Mouse (Mus musculus) MEL-GATA-1-ER (cell line): ENCODE data around the gene Ms4a4d.
"Not testable (repeated sequence)": the region's sequence is repeated elsewhere in the genome, so short reads cannot be mapped to it uniquely, and the experiment has no call there.

Experiments used
- DNase-seq: peaks from one replicate; pipeline ENCODE4 v3.0.0-alpha.2; 2012; ENCODE audit warnings: low read depth; ENCODE audit errors: extremely low read depth

Gene Ms4a4d

DNA sequence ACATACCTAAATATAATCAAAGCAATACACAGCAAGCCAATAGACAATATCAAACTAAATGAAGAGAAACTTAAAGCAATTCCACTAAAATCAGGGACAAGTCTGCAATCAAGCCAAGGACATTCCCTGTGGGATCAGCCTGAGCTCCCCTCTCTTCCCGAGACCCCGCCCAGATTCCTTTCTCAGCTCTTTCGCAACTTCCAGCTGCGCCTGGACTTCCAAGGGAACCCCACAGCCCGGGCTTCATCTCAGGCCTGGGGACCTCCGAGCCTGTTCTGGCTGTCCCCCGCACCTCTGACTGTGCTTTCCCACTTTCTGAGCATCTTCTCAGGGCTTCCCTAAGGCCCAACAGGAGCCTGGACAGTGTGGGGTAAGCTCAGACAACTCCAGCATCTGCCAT lies at the start of gene Ms4a4d:
TSS of gene Ms4a4d (plus strand) at position 209 of the 400 bp plus-strand sequence.
- no peak for DNase-seq

DNA sequence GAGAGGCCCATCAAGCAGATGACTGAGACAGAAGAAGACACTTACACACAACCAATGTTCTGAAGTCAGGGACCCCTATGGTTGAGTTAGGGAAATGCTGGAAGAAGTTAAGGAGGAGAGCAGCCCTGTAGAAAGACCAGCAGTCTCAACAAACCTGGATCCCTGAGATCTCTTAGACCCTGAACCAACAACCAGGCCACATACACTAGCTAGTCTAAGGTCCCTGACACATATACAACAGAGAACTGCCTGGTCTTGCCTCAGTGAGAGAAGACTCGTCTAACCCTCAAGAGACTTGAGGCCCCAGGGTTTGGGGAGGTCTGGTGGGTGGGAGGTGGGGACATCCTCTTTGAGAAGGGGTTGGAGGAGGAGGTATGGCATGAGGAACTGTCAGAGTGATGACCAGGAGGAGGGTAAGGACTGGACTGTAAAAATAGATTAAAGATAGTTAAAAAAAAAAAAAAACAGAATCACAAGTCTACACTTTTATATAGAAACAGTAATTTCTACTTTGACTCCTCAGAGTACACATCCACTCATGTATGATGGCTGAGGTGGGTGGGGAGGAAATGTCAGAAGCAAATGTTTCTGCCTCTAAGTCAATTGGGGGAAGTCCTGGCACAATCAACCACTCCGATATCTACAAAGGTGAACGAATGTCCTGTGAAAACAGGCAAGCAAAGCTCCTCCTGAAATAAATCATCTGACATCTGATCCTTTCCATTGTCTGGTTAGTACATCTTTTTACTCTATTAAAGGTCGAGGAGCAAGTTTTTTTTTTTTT lies 45.0 kb upstream of the Ms4a4d start:
- no peak for DNase-seq

DNA sequence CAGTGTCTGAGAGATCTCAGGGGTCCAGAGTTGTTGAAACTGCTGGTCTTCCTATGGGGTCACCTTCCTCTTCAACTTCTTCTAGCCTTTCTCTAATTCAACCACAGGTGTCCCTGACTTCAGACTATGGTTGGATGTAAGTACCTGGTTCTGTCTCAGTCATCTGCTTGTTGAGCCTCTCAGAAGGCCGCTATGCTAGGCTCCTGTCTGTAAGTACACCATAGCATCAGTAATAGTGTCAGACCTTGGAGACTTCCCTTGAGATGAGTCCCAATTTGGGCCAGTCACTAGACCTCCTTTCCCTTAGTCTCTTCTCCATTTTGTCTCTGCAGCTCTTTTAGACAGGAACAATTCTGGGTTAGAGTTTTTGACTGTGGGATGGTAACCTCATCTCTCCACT lies 43.9 kb upstream of the Ms4a4d start:
- no peak for DNase-seq

DNA sequence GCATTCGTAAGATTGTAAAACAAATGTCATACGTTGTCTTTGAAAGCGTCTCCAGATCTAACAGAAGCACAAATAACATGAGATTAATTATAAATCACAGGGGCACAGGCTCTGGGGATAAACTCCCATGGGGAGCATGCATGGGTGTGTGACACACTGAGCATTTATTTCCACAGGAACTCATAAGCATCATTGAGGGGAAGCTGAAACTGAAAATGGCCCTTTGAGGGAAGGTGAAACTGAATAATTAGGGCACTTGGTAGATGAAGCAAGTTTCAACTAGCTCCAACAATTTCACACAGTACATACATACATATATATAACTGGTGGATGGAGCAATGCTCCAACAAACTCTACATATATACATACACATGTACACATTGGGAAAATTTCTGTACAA lies 42.1 kb upstream of the Ms4a4d start:
- DNase-seq: no peak

DNA sequence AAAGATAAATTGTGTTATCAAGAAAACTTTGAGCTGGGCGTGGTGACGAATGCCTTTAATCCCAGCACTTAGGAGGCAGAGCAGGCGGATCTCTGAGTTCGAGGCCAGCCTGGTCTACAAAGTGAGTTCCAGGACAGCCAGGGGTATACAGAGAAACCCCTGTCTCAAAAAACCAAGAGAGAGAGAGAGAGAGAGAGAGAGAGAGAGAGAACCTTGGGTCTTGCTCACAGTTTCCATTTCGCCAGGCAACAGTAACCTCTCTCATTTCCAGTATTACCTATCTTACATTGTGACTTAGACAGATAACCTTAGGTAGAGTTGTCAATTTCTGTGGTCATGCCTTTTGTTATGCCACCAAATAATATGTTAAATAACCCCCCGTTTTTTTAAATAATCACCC lies 40.2 kb upstream of the Ms4a4d start:
- DNase-seq: no peak

DNA sequence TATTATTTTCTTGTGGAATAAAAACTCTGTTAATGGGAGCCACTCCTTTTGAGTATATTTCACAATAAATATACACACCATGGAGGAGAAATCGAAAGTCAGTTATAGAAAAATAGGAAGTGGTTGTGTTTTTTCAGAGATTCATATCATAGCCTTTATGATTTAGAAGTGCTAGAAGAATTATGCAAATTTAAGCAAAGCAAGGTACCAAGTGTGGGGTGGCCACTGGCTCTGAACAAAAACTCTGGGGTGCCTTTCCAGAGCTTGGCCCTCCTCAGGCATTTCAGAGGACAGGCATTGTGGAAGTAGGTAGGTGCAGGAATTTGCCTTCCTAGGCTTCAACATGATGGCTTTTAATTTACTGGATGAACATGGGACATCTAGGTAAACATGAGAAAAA lies 39.3 kb upstream of the Ms4a4d start:
- not testable (repeated sequence) for DNase-seq

DNA sequence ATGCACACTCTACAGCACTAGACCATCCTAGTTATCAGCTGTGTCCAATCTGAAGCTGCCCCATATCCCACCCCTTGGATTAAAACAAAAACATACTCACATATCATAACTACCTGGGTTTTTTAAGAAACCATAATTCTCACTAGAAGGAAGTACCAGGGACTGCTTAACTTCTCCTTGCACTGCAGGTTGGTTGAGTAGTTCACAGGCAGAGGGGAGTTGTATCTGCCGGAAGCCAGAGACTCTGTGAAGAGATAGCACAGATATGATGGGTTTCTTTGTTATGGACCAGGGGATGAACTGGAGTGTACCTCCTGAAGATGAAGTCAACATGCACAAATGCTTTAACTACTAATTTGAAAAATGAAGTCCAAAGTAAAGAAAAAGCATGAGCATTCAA lies 35.8 kb upstream of the Ms4a4d start:
- DNase-seq: no peak

DNA sequence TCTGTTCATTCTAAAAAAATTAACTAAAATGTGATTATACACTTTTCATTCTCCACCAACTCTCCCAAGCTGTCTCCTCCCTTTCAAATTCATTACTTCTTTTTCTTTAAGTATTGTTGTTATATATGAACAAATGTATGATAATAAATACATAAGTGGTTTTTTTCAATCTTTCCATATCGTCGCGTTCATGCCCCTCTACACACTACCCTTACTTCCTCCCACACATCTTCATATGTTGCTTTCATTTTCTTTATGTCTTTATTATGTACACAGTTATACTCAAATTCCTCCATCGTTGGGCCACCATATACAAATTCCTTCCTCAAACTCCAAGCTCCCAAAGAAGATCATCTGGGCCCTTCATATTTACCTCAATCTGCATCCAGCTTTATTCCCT lies 35.3 kb upstream of the Ms4a4d start:
- no peak for DNase-seq

DNA sequence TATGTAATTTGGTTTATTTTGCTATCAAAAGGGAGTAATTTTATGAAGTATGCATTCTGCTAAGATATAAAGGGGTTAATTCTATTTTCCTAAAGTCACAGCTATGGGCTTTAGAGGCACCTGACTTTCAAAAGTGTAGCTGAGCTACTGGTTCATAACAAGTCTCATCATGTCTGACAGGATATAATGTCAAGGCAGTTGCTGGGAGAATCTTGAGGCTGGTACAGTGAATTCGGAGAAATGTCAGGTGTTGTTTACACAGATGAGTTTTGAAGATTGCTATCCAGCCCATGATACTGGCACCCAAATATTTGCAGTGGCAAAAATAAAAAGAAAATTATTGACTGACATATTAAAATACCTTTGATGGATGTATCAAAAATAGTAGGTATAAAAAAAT lies 31.7 kb upstream of the Ms4a4d start:
- no peak for DNase-seq

DNA sequence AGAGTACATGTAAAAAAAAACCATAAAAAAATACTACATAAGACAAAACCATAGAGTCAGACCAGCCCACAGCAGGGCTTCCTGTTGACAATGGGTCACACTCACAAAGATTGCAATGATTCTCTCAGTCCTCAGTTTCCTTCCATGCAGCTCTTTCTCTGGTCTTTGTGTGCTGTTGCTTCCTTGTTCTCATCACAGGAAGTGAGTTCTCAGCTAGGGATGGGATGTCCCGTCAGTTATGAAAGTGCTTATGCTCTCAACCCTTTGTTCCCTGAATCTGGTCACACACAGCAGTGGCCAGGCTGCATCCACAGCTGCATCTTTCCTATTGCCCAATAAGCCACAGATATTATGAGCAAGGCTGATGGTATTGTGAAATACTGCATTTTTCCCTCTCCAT lies 23.1 kb upstream of the Ms4a4d start:
- DNase-seq: no peak

DNA sequence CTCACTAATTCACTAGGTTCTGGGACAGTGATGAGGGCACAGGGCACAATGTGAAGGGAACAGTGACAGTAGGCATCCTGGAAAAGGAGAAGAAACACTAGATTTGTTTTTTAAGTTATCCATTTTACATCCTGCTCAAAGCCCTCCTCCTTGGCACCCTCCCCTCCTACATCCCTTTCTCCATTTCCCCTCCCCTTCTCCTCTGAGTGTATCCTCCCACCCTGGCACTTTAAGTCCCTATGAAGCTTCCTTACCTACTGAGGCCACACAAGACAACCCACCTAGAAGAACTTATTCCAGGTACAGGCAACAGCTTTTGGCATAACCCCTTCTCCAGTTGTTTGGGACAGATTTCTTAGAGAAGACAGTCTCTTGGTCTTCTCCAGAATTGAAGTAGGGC lies 20.4 kb upstream of the Ms4a4d start, which contains the start of gene Ms4a6b:
TSS of gene Ms4a6b (plus strand) at position 267 of the 400 bp plus-strand sequence.
- DNase-seq: no peak

DNA sequence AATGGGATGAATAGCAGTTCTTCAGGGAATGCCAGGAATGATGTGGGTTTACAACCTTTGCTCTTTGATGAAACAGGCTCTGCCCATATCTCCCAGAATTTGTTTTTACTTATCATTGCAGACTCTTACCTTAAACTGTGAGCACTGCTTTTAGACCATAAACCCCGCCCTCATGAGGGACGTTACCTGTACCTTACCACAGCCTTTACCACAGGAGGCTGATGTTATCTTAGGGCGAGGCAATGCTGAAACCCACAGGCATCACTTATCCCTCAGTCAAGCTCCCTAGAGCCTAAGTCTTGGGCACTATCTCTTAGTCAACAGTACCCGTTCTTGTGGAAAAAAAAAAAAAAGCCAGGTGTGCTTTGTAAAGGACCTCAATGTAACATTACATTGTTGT lies 19.8 kb upstream of the Ms4a4d start:
- DNase-seq: no peak

DNA sequence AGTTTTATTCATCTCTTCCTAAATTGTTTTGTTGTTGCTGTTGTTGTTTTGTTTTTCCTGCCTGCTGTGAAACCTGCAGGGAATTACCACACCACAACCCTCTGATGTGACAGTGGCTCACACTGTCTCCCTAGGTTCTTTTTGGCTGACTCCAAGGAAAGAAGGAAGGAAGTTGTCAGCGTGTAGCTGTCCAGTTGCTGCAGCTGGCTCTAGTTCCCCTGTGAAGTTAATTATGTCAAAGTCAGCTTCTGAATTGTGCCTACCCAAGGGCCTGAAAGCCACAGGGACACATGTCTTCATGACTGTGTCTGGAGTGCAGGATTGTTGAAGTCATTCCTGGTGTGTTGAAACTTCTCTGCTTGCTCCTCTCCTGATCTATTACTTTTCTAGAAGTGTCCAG lies 19.2 kb upstream of the Ms4a4d start:
- not testable (repeated sequence) for DNase-seq

DNA sequence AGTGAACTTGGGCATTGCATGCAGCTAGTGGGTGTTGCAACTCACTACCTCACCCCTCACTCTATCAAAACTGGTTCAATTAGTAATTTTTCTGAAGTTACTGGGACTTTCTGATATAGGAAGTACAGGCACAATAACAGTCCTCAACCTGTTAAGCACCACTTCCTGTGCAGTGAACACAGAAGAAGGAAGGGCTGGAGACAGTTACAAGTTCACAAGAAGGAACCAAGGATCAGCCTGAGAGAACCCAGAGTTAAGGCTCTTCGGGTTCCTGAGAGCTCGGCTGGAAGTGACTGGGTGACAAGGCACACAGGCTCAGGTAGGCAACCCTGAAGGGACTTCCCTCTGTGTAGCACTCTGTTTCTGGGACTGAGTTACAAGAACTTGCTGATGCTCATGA lies 18.2 kb upstream of the Ms4a4d start:
- not testable (repeated sequence) for DNase-seq

DNA sequence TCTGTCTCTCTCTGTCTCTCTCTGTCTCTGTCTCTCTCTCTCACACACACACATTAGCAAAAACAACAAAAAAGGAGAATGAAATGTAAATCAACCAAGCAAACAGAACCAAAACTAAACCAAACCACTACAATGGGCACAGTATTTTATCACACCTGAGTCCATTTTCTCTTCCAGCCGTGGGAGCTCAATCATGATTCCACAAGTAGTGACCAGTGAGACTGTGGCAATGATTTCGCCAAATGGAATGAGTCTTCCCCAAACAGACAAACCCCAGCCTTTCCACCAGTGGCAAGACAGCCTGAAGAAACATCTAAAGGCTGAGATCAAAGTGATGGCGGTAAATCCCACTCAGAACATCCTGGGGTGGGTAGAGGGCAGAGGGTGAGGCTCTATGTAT lies 16.5 kb upstream of the Ms4a4d start:
- no peak for DNase-seq

DNA sequence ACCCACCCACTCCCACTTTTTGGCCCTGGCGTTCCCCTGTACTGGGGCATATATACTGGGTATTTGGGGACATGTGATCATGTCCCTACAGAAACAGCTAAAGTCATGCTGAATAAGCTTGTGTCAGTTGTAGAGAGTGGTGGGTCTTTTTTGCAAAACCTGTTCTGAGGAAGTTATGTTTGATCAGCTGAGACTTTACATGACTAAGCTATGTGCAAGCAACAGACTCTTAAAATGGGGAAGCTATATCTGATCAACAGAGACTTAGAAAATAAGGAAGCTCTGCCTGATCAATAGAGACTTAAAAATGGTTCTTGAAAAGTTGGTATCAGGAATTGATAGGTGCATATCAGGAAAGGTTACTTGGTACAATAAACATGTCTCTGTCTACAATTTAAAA lies 3.2 kb upstream of the Ms4a4d start:
- DNase-seq: no peak

DNA sequence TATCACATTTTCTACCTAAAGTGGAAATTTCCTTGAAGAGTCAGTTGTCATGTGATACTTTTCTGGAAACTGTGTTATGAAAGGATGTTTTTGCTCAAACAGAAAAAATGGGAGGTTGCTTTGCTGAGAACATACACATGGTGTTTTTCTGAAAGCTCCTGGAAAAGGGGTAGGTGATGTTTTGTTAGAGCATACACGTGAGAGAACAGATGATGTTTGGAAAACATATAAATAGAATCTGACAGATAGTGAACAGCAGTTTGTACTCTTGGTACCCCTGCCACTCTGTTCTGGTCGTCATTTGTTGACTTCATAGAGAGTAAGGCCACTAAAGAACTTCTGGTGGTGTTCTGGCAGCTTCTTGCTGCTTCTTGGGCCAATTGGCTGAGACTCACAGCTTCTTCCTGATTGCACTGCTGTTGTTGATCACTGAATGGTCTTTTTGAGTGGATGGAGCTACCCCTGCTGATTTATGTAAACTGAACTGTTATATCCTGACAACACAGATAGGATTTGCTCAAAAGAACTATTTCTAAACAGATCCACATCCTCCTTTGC lies 2.6 kb upstream of the Ms4a4d start:
- DNase-seq: no peak

DNA sequence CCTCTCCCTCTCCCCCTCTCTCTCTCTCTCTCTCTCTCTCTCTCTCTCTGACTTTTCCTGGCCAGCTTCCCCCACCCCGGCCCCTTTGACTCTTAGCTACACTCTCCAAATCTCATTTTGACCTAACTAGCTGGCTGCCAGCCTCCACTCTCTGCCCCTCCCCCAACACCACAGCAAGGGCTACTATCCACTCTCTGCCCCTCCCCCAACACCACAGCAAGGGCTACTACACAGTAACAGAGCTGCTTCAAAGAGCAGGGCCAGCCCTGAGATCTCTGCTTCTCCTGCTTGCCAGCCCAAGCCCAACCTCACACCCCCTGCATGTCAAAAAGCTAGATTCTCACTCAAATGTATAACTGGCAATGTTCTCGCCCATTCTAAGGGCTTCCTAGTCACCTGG lies 735 bp downstream of the Ms4a4d start:
- no peak for DNase-seq

DNA sequence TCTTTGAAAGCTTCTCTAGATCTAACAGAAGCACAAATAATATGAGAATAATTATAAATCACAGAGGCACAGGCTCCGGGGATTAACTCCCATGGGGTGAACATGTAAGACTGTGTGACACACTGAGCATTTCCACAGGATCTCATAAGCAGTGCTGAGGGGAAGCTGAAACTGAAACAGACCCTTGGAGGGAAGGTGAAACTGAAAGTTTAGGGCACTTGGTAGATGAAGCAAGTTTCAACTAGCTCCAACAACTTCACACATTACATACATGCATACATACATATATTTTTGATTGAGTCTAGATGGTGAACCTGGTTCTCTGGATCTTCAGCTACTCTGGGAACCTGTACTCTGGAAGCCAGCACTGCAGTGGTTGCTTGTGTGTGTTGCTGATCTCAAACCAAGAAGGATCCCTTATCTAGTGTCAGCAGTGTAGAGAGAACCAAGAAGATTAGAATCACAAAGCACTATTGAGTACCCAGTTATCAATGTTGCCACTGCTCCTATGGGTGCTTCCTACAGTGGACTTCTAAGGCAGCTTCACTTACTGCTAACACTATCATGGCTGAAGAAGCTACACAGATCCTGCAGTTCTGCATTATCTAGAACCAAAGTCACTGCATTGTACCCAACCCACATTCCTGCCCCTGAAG lies 3.7 kb downstream of the Ms4a4d start:
- not testable (repeated sequence) for DNase-seq

DNA sequence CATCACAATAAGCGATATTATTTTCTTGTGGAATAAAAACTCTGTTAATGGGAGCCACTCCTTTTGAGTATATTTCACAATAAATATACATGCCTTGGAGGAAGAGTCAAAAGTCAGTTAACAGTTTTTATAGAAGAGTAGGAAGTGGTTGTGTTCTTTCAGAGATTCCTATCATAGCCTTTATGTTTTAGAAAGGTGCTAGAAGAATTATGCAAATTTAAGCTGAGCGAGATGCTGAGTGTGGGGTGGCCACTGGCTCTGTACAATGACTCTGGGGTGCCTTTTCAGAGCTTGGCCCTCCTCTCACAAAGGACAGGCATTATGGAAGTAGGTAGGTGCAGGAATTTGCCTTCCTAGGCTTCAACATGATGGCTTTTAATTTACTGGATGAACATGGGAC lies 7.8 kb downstream of the Ms4a4d start:
- DNase-seq: not testable (repeated sequence)

DNA sequence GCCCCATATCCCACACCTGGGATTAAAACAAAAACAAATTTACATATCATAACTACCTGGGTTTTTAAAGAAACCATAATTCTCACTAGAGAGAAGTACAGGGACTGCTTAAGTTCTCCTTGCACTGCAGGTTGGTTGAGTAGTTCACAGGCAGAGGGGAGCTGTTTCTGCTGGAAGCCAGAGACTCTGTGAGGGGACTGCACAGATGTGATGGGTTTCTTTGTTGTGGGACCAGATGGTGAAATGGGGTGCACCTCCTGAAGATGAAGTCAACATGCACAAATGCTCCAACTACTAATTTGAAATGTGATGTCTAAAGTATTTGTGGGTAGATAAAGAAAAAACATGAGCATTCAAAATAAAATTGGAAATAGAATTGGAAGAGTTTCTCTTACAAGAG lies 11.3 kb downstream of the Ms4a4d start:
- DNase-seq: no peak

DNA sequence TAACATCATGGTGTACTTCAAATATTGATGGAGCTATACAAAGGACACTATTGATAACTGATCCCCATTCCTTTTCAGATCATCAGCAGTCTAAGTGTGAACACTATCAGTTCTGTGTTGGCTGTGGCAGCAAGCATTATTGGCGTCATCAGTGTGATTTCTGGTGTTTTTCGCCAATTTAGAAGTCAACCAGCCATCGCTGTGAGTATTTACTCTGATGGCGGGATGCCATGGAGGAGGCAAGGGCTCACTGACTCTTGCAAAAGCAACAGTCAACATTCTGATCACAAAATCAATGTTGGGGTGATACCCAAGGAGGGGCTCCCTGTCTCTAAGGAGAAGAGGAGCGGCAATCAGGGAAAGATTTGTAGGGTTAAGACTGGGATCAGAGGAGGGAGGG lies 18.1 kb downstream of the Ms4a4d start:
- DNase-seq: no peak

DNA sequence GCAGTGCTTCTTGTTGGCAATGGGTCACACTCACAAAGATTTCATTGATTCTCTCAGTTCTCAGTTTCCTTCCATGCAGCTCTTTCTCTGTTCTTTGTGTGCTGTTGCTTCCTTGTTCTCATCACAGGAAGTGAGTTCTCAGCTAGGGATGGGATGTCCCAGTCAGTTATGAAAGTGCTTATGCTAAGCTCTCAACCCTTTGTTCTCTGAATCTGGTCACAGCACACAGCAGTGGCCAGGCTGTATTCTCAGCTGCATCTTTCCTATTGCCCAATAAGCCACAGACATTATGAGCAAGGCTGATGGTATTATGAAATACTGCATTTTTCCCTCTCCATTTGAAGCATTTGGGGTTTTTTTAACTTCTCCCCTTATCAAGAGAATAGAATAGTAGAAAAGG lies 23.0 kb downstream of the Ms4a4d start:
- DNase-seq: not testable (repeated sequence)
